Mouse (Mus musculus): ENCODE results near the gene Gm17509.
A peak's percentile ranks its signal among the peaks of the same experiment; 100 is the strongest.
"Not testable (repeated sequence)": the region's sequence is repeated elsewhere in the genome, so short reads cannot be mapped to it uniquely, and the experiment has no call there.

Gm17509 gene

GRCm38 (mm10) chr13:117206066-117206465 lies 14.8 kb downstream of the Gm17509 start:
- DNase-seq: no peak

- no peak for DNase-seq
Observed at GRCm38 (mm10) chr13:117204685-117205084, 16.2 kb downstream of the Gm17509 start.

- DNase-seq: no peak
Observed at GRCm38 (mm10) chr13:117202755-117203471, 18.0 kb downstream of the Gm17509 start.

DNA sequence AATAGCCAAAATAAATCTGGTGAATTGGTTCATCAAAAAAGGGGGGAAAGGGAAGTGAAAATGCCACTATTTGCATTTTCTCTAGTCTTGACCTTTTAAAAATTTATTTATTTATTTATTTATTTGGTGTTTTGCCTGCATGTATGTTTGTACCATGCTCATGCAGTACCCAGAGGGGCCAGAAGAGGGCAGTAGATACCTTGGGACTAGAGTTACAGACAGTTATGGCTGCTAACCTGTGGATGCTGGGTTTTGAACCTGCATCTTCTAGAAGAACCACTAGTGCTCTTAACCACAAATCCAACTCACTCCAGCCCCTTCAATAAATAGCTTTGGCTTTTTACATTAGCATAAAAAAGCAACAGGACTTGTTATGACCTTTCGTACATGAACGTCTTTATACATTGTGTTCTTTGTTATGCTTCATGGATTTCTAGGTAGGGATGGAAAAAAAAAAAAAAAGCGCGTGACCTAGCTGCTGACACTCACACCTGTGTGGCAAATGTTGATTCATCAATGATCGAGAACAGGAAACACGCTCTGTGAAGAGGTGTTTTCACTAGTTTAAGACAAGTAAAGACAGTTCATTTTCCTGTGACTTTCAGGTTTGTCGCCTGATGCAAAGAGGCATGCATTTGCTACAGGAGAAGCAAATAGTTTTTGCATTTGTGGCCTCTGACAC lies 22.3 kb downstream of the Gm17509 start:
- peak; percentile 90 for DNase-seq

- DNase-seq: no peak
Observed at GRCm38 (mm10) chr13:117197666-117198065, 23.2 kb downstream of the Gm17509 start.

GRCm38 (mm10) chr13:117195569-117196495 lies 25.0 kb downstream of the Gm17509 start:
- peak; percentile 48 for DNase-seq

DNA sequence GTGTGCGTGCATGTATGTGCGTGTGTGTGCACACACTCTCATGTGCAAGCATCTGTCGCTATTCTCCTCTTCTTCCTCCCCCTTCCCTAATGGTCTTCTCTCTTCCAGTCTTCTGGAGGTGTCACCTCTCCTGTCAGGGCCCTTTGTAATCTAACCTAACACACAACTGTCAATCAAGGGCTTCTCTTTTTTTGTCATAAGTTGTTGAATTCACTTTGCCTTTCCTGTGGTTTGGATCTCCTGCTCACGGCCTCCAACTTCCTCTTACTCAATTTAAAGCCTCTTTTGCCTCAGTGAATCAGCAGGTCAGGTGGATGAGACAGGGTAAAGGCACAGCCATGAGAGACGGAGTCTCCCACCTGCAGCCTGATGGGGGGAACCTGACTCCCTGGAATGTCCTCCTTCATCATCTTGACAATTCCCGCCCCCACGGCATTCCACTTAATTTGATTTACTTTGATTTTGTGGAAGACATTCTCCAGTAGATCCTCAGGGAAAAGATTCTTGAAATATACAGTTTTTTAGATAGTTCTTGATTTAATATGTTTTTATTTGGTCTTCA lies 27.4 kb downstream of the Gm17509 start:
- no peak for DNase-seq

DNA sequence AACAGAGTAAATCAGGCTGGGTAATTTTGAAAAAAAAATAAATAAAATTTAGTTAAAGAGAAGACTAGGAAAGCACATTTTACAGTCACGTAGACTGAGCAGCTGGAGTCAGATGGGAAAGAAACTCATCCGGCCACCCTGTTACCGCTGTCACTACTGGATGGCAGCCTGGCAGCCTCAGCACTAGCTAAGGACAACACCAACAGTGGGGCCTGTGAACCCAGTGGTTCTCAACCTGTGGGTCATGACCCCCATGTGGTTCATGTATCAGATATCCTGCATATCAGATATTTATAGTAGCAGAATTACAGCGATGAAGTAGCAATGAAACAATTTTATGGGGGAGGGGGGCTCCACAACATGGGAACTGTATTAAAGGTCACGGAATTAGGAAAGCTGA lies 28.7 kb downstream of the Gm17509 start:
- DNase-seq: no peak

GRCm38 (mm10) chr13:117185329-117185728 lies 35.5 kb downstream of the Gm17509 start:
- DNase-seq: no peak

DNA sequence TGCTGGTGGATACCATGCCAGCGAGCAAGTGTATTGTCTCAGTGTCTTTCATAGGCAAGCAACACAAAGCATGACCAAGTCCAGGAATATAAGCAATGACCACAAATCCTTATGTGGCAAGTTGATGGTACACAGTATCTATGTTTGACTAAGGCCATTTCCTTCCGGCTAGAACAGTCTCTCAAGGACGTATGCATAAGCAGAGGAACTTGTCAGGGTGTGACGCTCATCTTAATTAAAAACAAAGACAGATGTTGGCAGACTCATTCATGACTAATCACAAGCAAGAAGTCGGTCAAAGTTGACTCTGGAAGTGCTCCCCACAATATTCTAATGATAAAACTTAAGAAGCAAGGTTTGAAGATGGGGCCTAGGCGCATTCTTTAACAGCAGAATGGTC lies 37.6 kb downstream of the Gm17509 start:
- no peak for DNase-seq

DNA sequence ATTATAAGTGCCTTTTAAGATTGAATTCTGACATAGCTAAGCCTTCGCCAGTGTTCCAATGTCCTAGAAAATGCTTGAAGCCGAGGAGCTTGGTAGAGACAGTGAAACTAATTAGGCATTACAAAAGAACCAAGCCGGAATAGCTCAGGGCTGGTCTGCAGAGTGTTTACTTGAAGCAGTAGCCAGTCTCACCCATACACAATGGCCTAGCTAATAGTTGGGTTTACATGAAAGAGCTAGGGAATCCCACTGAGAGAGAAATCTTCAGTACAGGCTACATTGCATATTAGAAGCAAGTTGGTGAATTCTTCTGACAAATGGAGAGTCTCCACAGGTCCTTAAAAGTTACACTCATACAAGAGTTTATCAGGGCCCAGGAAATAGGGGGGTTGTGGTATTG lies 40.0 kb downstream of the Gm17509 start:
- not testable (repeated sequence) for DNase-seq

Measured in thymus, postnatal 25 days (tissue).